Mouse (Mus musculus) MN1 (cell line): ENCODE results near the gene Rai1.

Experiments
- DNase-seq: peaks from one replicate; pipeline ENCODE4 v3.0.0-alpha.2; 2016; ENCODE audit warnings: low spot score

Rai1 gene

GRCm38 (mm10) chr11:60192534-60192933 is 87.7 kb downstream of the Rai1 start:
- DNase-seq, result no peak

- peak; percentile 55 for DNase-seq
Measured at GRCm38 (mm10) chr11:60193556-60193955, 88.7 kb downstream of the Rai1 start.

- DNase-seq, result no peak
Measured at GRCm38 (mm10) chr11:60195108-60195507, 90.3 kb downstream of the Rai1 start.

GRCm38 (mm10) chr11:60196344-60196743 is 91.5 kb downstream of the Rai1 start:
- DNase-seq, result no peak

- DNase-seq, result no peak
Measured at GRCm38 (mm10) chr11:60197998-60198619, 93.3 kb downstream of the Rai1 start.

GRCm38 (mm10) chr11:60198651-60199050 is 93.8 kb downstream of the Rai1 start:
- DNase-seq, result no peak

GRCm38 (mm10) chr11:60199702-60200184 is 94.9 kb downstream of the Rai1 start:
- peak; percentile 97 for DNase-seq

- no peak for DNase-seq
Measured at GRCm38 (mm10) chr11:60200384-60200783, 95.6 kb downstream of the Rai1 start.

GRCm38 (mm10) chr11:60202710-60203638 is 98.2 kb downstream of the Rai1 start:
- no peak for DNase-seq

- DNase-seq, result no peak
Measured at GRCm38 (mm10) chr11:60205026-60205425, 100.2 kb downstream of the Rai1 start.

GRCm38 (mm10) chr11:60206207-60206606 is 101.4 kb downstream of the Rai1 start:
- peak; percentile 55 for DNase-seq

GRCm38 (mm10) chr11:60208201-60208600 is 103.4 kb downstream of the Rai1 start:
- no peak for DNase-seq

GRCm38 (mm10) chr11:60208712-60209111 is 103.9 kb downstream of the Rai1 start:
- no peak for DNase-seq

- DNase-seq, result peak; percentile 98
Measured at GRCm38 (mm10) chr11:60209217-60209932, 104.6 kb downstream of the Rai1 start.

GRCm38 (mm10) chr11:60209933-60210249 is 105.1 kb downstream of the Rai1 start:
- no peak for DNase-seq

- DNase-seq, result peak; percentile 99
Measured at GRCm38 (mm10) chr11:60210305-60210724, 105.5 kb downstream of the Rai1 start.

- no peak for DNase-seq
Measured at GRCm38 (mm10) chr11:60211152-60211551, 106.3 kb downstream of the Rai1 start.

GRCm38 (mm10) chr11:60211761-60212160 is 106.9 kb downstream of the Rai1 start:
- no peak for DNase-seq

GRCm38 (mm10) chr11:60213266-60213665 is 108.5 kb downstream of the Rai1 start:
- no peak for DNase-seq

- DNase-seq, result peak; percentile 91
Measured at GRCm38 (mm10) chr11:60216671-60217070, 111.9 kb downstream of the Rai1 start.

- no peak for DNase-seq
Measured at GRCm38 (mm10) chr11:60217467-60217866, 112.7 kb downstream of the Rai1 start.

GRCm38 (mm10) chr11:60219609-60220008 is 114.8 kb downstream of the Rai1 start:
- no peak for DNase-seq
